Comparison of ENCODE assay signal across 22 mouse cellular contexts in the genomic region with DNA sequence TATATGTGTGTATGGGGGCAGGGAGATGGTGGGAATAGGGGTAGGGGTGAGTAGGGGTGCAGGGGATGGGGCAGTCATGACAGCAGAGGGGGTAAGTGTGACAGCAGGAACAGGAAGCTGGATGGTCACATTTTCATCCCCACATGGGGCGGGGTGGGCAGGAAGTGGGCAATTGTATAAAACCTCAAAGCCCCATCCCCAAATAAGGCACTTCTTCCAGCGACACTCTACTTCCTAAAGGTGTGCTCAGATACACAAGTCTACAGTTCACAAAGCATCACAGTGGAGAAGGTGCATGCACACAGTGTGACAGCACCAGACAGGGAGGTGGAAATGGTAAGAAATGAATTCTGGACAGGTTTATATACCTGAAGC. TPM values are rescaled to one million over a fixed set of nuclear protein-coding genes. Genes with fewer than 3 reads are reported as not detected.
DNase-seq lines count a peak whose midpoint lies in the region; ATAC-seq and TF ChIP-seq lines count a peak whose summit lies in the region.
"Had no signal": no experiment of that assay in that cellular context is flagged by ENCODE, and none has a peak within 500 bp of the region (broad histone marks: within the 10 kb centered on the region; RNA-seq: fewer than 3 reads in every experiment).

No protein-coding gene starts in this region.

- intact Hi-C loops in left cerebral cortex, adult 2 months (cut with DNase I) = no loop called here

- H3K4me1 ChIP-seq in embryonic facial prominence, embryonic 10.5 days = peaks cover 17% of the 10 kb centered on the region
- H3K4me1 ChIP-seq: heart, embryonic 12.5 days had no signal

- peak; percentile 68 for ATAC-seq in CD4-positive, CD25-positive, alpha-beta regulatory T cell, adult 4 months
- no peak for ATAC-seq in megakaryocyte, adult 5-6 weeks (ENCODE audit: poor library complexity, severe bottlenecking)
- ATAC-seq: forebrain, embryonic 13.5 days; Patski had no signal

- H3K4me3 ChIP-seq in left cerebral cortex, adult 2 months = no peak overlapping the region
- H3K4me3 ChIP-seq in embryonic facial prominence, embryonic 10.5 days = no peak overlapping the region
- H3K4me3 ChIP-seq: embryonic facial prominence, embryonic 12.5 days; forebrain, embryonic 13.5 days; gastrocnemius, adult 2 months; heart, embryonic 12.5 days had no signal

- WGBS in embryonic facial prominence, embryonic 10.5 days = 66% methylated on average over 2 of the region's 2 CpGs

- H3K27me3 ChIP-seq in embryonic facial prominence, embryonic 10.5 days (replicated peaks; ENCODE audit: low read depth, poor library complexity, severe bottlenecking) = peaks cover 24% of the 10 kb centered on the region
- H3K27me3 ChIP-seq: embryonic facial prominence, embryonic 12.5 days; forebrain, embryonic 13.5 days; Patski had no signal

- H3K36me3 ChIP-seq in embryonic facial prominence, embryonic 10.5 days (replicated peaks) = no peaks in the 10 kb centered on the region
- H3K36me3 ChIP-seq: embryonic facial prominence, embryonic 12.5 days; heart, embryonic 12.5 days; hindbrain, embryonic 10.5 days had no signal

- no peak for DNase-seq in left cerebral cortex, adult 2 months (ENCODE audit: extremely low spot score in 1 of 2, low spot score in 2 of 2)
- no peak for DNase-seq in left cerebral cortex, adult 8-10 months (ENCODE audit: low spot score in 2 of 2)
- no peak for DNase-seq in embryonic facial prominence, embryonic 10.5 days (ENCODE audit: low spot score)
- no peak for DNase-seq in right cerebral cortex, postnatal 4 days
- DNase-seq: adrenal gland, adult 8-10 months; adrenal gland, postnatal 36 days; cerebellum, adult 2 months; gastrocnemius, adult 2 months; gastrocnemius, postnatal 25 days had no signal

- peak overlapping the region; percentile 61 for H3K27ac ChIP-seq in left cerebral cortex, adult 2 months
- 0 out of 2 replicates have a peak overlapping the region, but pooled peaks have one; percentile 30 for H3K27ac ChIP-seq in embryonic facial prominence, embryonic 10.5 days (replicated peaks)
- H3K27ac ChIP-seq: embryonic facial prominence, embryonic 12.5 days; forebrain, embryonic 13.5 days; gastrocnemius, adult 2 months; hindbrain, embryonic 10.5 days; hindbrain, embryonic 14.5 days had no signal

- H3K9me3 ChIP-seq in embryonic facial prominence, embryonic 10.5 days = no peaks in the 10 kb centered on the region
- H3K9me3 ChIP-seq: embryonic facial prominence, embryonic 12.5 days; forebrain, embryonic 13.5 days; heart, embryonic 12.5 days; hindbrain, embryonic 10.5 days had no signal

- TF ChIP-seq CTCF in left cerebral cortex, adult 2 months (IDR thresholded peaks at IDR 0.05) = no peak

RNA-seq across cellular contexts. Expression of gene Wfdc2, which starts 11.3 kb away (rescaled TPM):
- total RNA-seq in left cerebral cortex, adult 2 months (2021) = 1 to 10 TPM in 1 of 2 experiments, under 1 TPM in 1; 0.70 to 1.3 TPM
- total RNA-seq in left cerebral cortex, adult 8-10 months (2022) = 1 to 10 TPM in 2 of 4 experiments, under 1 TPM in 2; 0.98 to 1.5 (median 1.1) TPM
- 1 to 10 TPM; 2.2 to 3.0 TPM for polyA plus RNA-seq in CD4-positive, CD25-positive, alpha-beta regulatory T cell, adult 4 months (2017; shearing (Covaris generic))
- 59.8 and 62.7 TPM in 2 replicates for polyA plus RNA-seq in embryonic facial prominence, embryonic 10.5 days (2016; fragmentation: Nextera tagmentation; extraction: Ambion mirVana)
- not detected in 2 replicates for total RNA-seq in megakaryocyte, adult 5-6 weeks (2015)
- total RNA-seq in megakaryocyte, adult 5-6 weeks (2017) = not detected in 2 replicates
- total RNA-seq: adrenal gland, adult 8-10 months; adrenal gland, postnatal 36 days; CH12.LX; gastrocnemius, adult 2 months; gastrocnemius, postnatal 25 days; granulocyte monocyte progenitor cell, adult 5-6 weeks had no signal

RNA-seq across cellular contexts. Expression of gene Spint3, which starts 22.4 kb away (rescaled TPM):
- not detected for total RNA-seq in left cerebral cortex, adult 2 months (2021)
- not detected for total RNA-seq in left cerebral cortex, adult 8-10 months (2022)
- polyA plus RNA-seq in CD4-positive, CD25-positive, alpha-beta regulatory T cell, adult 4 months (2017; shearing (Covaris generic)) = not detected
- polyA plus RNA-seq in embryonic facial prominence, embryonic 10.5 days (2016; fragmentation: Nextera tagmentation; extraction: Ambion mirVana) = not detected in 2 replicates
- not detected in 2 replicates for total RNA-seq in megakaryocyte, adult 5-6 weeks (2015)
- total RNA-seq in megakaryocyte, adult 5-6 weeks (2017) = not detected in 2 replicates
- total RNA-seq: adrenal gland, adult 8-10 months; adrenal gland, postnatal 36 days; CH12.LX; gastrocnemius, adult 2 months; gastrocnemius, postnatal 25 days; granulocyte monocyte progenitor cell, adult 5-6 weeks; heart, adult 8-10 months; heart, postnatal 25 days had no signal
- polyA plus RNA-seq: cerebellum, adult 2 months; embryonic facial prominence, embryonic 12.5 days; forebrain, embryonic 13.5 days; heart, embryonic 12.5 days; heart, embryonic 16.5 days; hindbrain, embryonic 10.5 days; hindbrain, embryonic 14.5 days; Patski had no signal

RNA-seq across cellular contexts. Expression of gene Wfdc6a, which starts 34.4 kb away (rescaled TPM):
- total RNA-seq in left cerebral cortex, adult 2 months (2021) = not detected
- total RNA-seq in left cerebral cortex, adult 8-10 months (2022) = not detected
- polyA plus RNA-seq in CD4-positive, CD25-positive, alpha-beta regulatory T cell, adult 4 months (2017; shearing (Covaris generic)) = not detected
- not detected in 2 replicates for polyA plus RNA-seq in embryonic facial prominence, embryonic 10.5 days (2016; fragmentation: Nextera tagmentation; extraction: Ambion mirVana)
- total RNA-seq in megakaryocyte, adult 5-6 weeks (2015) = not detected in 2 replicates
- not detected in 2 replicates for total RNA-seq in megakaryocyte, adult 5-6 weeks (2017)
- total RNA-seq: CH12.LX; gastrocnemius, adult 2 months; gastrocnemius, postnatal 25 days; granulocyte monocyte progenitor cell, adult 5-6 weeks had no signal
- polyA plus RNA-seq: cerebellum, adult 2 months; embryonic facial prominence, embryonic 12.5 days; forebrain, embryonic 13.5 days; hindbrain, embryonic 10.5 days; Patski had no signal

RNA-seq across cellular contexts. Expression of gene Eppin, which starts 42.5 kb away (rescaled TPM):
- not detected for total RNA-seq in left cerebral cortex, adult 2 months (2021)
- not detected for total RNA-seq in left cerebral cortex, adult 8-10 months (2022)
- polyA plus RNA-seq in CD4-positive, CD25-positive, alpha-beta regulatory T cell, adult 4 months (2017; shearing (Covaris generic)) = not detected
- polyA plus RNA-seq in embryonic facial prominence, embryonic 10.5 days (2016; fragmentation: Nextera tagmentation; extraction: Ambion mirVana) = not detected in 2 replicates
- not detected in 2 replicates for total RNA-seq in megakaryocyte, adult 5-6 weeks (2015)
- total RNA-seq in megakaryocyte, adult 5-6 weeks (2017) = not detected in 2 replicates
- total RNA-seq: adrenal gland, adult 8-10 months; adrenal gland, postnatal 36 days; CH12.LX; gastrocnemius, adult 2 months; gastrocnemius, postnatal 25 days; granulocyte monocyte progenitor cell, adult 5-6 weeks; heart, adult 8-10 months; heart, postnatal 25 days had no signal
- polyA plus RNA-seq: cerebellum, adult 2 months; embryonic facial prominence, embryonic 12.5 days; forebrain, embryonic 13.5 days; heart, embryonic 12.5 days; heart, embryonic 16.5 days; hindbrain, embryonic 10.5 days; hindbrain, embryonic 14.5 days; Patski had no signal

RNA-seq across cellular contexts. Expression of gene Pigt, which starts 53.6 kb away (rescaled TPM):
- 10 to 100 TPM; 86.3 to 87.0 TPM for total RNA-seq in left cerebral cortex, adult 2 months (2021)
- total RNA-seq in left cerebral cortex, adult 8-10 months (2022) = 10 to 100 TPM; 84.0 to 97.2 (median 89.5) TPM
- 10 to 100 TPM; 17.0 to 27.0 TPM for polyA plus RNA-seq in CD4-positive, CD25-positive, alpha-beta regulatory T cell, adult 4 months (2017; shearing (Covaris generic))
- 34.8 and 38.1 TPM in 2 replicates for polyA plus RNA-seq in embryonic facial prominence, embryonic 10.5 days (2016; fragmentation: Nextera tagmentation; extraction: Ambion mirVana)
- total RNA-seq in megakaryocyte, adult 5-6 weeks (2015) = 69.0 and 70.8 TPM in 2 replicates
- 30.8 and 43.0 TPM in 2 replicates for total RNA-seq in megakaryocyte, adult 5-6 weeks (2017)
